Mouse (Mus musculus) brain, embryonic 14.5 days (tissue): ENCODE measurements around the gene Ankdd1a.

Source experiments
- CTCF ChIP-seq: fragments of 200-500 bp; IDR thresholded peaks from 2 replicates; pipeline ENCODE4 v1.5.1; 2012; ENCODE audit warnings: inconsistent platforms, mild to moderate bottlenecking, moderate library complexity, borderline replicate concordance; ENCODE audit not compliant: insufficient read depth, insufficient read length; ENCODE audit errors: extremely low read depth
- POLR2A ChIP-seq: fragments of 200-500 bp; IDR thresholded peaks from 2 replicates; pipeline ENCODE4 v1.6.1; 2012; ENCODE audit warnings: mild to moderate bottlenecking, inconsistent platforms, borderline replicate concordance; ENCODE audit not compliant: poor library complexity, insufficient read depth, insufficient read length, severe bottlenecking; ENCODE audit errors: extremely low read depth

GRCm38 (mm10) chr9:65460732-65461442 is 59.1 kb downstream of the Ankdd1a start, which contains the start of gene Spg21:
- TF ChIP-seq CTCF (no peak), POLR2A (peak; percentile 87)
